Mouse (Mus musculus) right cerebral cortex, adult 2 months (tissue): ENCODE results near the gene Ctnnb1.

Source experiments
- DNase-seq, 2 experiments: peaks; one replicate each; pipeline ENCODE4 v3.0.0; 2021 to 2022; ENCODE audit warnings: low spot score in 2 of 2

Ctnnb1 gene

DNA sequence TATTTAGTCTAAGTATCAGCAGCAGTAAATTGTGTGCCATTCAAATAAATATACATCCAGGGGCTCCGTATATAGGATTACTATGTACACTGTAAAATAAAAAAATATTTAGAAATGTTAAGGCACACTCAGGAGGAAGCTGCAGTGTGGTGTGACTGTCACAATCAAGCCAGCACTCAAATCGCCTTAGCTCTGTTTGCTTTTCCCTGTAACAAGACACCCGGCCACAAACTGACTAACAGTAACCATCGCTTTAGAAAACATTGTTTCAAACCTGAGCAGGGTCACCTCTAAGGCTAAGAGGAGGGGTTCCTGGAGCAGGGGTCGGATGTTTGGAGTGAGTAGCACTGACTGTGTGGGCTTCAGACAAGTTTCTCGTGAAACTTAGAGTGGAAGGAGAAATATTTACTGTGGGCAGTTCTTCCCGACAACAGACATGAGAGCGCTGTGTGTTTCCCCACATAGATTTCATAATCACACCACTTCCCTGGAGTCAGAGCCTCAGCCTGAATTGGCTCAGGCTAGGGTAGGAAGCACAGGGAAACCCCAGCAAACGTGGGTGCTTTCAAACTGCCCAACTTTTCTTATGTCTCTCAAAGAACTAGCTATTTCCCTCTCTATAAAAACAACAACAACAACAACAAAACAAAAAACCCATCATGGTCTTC is 1.9 kb upstream of the Ctnnb1 start:
- no peak for DNase-seq

DNA sequence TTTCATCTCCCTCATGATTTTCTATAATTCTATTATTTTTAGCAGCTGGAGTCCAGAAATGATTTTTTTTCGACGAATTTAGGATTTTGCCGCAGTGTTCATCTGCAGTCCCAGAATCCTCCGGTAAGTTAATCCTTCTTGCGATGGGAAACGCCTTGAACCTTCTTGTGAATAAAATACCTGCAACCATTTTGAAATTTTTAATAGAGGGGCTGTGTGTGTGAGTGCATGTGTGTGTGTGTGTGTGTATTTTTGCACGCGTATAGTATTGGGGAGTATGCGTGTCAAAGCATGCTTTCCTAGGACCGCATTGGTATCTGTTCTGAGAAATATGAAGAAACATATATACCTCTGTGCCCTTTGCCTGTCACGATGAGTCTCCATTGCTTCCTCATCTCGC is 1.0 kb downstream of the Ctnnb1 start:
- no peak for DNase-seq

DNA sequence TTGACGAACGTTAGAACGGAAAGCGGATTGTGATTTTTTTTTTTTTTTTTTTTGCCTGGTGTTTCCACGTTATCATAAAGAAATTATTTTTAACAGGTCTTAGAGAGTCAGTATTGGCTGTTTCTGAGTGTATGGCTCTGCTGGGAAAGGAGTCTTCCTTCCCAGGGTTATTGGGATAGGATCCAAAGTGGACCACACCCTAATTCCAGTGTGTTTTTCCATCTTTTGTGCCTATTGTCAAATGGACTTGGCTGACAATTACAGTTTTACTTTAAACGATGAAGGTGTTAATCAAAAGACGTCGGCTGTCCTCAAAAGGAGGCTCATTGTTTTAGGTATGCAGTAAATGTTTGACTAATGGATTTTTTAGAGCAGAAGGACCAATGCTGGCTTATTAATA is 1.8 kb downstream of the Ctnnb1 start:
- no peak for DNase-seq

DNA sequence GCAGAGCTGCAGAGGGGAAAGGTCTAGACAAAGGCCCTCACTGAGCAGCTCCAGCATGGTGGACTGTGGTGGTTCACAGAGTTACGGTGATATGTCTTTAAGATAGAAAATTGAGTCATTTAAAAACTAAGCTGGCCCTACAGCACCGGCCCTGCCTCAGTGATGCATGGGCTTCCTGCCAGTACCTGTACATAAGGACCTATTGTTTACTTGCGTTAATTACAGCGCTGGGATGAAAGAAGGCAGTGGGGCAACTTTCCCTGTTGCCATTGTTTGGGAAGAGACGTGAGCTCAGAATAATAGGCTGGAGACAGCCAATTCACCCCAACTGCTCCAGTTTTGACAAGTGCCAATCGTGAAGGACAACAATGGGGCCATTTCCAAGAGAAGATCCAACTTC is 3.4 kb downstream of the Ctnnb1 start:
- no peak for DNase-seq

DNA sequence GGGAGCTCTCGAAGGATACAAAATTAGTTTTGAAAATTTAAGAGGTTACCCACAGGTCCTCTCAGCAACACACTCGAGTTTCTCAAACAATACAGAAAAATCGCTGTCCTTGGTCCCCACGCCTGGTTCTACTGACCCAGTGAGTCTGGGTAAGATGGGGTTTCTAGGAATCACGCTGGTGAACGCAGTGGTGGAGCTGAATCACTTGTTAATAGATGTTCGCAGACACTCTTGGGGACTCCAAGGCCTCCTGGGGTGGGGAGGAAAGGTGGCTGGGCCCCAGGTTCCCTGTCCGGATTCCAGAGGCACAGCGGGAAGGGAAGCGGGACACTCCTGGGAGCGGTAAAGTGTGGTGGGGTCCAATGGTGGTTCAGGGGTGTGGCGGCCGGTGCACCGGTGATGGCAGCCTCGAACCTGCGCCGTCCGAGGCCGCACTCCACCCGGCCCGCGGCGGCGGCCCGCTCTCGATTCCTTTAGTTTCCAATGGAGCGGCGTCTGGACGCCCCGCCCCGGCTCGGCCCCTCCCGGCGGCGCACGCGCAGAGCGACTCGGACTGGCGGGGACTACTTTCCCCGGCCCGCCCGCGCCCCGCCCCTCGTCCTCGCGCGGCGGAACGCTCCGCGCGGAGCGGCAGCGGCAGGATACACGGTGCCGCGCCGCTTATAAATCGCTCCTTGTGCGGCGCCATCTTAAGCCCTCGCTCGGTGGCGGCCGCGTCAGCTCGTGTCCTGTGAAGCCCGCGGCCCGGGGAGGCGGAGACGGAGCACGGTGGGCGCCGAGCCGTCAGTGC is 4.0 kb downstream of the Ctnnb1 start:
- DNase-seq: peak; percentile 90 to 93

DNA sequence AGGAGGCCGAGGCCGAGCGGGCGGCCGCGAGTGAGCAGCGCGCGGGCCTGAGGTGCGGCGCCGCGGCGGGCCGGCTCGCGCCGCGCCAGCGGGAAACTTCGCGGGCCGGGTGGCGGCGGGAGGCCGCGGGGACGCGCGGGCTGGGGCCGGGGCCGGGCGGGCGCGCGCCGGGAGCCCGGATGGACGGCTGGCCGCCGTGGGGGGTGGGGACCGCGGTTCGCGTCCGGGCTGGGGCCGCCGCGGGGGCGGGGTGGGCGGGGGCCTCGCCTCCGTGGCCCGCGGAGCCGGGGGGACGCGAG is 4.5 kb downstream of the Ctnnb1 start:
- DNase-seq: no peak

DNA sequence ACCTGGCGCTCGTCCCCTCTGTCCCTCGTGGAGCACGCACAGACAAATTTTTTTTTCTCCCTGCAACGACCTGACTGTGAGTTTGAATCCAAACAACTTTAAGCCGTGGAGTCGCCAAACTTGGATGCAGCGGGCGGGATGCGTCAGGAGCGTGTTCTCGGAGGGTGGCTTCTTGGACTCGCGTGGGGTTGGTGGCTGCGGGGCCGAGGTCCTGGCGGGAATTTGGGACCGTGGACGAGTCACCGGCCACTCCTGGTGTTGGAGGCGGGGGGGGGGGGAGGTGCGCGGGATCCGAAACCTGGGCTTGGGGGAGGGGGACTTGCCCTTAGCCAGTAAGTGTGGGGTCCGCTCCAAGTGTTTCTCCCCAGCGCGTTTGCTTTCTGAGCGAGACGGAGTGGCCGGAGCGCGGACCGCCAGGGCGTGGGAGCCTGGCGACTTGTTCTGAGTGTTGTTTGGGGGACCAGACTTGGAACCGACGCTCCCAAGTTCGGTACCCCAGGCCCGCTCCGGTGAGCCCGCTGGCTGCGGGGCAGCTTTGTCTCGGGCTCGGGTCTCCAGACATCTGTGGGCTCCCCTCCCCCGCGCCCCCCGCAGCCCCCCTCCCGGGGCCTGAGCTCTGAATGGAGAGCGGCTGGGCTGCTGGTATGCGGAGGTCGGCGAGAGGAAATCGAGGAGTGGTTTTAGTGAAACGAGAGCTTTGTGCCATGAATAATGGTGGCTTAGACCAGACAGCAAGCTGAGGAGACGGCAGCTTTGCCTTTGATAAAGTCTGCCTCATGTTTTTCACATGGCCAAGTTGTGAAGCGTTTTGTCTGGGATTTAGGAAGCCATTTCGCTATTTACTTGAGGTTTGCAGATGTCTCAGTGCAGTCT is 5.1 kb downstream of the Ctnnb1 start:
- peak; percentile 27 to 45 for DNase-seq

DNA sequence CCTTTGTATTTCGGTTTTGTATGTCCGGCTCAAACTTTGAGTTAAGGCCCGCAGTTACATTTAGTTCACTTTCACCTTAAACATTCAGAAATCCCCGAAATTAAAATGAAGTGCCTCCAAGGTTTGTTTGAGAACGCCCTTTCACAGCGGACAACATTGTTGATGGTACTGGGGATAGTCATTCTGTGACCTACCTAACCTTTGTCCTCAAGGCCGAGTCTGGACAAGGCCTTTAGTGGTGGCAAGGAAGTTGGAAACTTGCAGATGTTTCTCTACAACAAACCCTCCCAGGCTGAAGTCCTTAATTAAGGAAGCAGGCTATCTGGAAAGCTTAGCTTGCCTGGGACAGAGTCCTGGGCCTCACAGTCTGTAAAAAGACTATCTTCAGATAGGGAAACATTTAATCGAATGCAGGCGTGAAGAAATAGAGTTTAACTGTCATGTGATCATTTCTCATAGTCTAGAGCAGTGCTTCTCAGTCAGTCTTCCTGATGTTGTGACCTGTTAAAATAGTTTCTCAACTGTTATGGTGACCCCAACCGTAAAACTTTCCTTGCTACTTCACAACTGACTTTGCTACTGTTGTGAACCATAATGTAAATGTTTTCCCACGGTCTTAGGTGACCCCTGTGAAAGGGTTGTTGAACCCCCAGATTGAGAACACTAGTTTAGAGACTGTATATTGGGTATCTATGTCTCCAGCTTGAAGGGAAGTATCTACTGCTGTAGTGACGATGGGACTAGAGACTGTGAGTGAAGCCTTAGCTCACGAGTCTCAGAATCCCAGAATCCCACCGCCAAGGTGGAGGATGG is 6.0 kb downstream of the Ctnnb1 start:
- DNase-seq: no peak

DNA sequence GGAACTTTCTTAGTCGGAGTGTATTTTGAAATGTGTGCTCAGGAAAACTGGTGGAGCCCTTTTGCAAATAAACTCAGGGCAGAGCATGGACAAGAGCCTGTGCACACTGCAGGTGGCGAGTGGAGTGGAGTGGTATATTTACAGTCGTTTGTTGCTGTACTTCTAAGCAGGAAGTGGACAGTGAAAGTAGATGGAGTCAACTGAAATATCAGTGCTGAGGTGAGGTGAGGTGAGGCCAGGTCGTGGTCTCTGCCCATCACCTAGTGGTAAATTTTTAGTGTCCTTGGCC is 6.6 kb downstream of the Ctnnb1 start:
- no peak for DNase-seq

DNA sequence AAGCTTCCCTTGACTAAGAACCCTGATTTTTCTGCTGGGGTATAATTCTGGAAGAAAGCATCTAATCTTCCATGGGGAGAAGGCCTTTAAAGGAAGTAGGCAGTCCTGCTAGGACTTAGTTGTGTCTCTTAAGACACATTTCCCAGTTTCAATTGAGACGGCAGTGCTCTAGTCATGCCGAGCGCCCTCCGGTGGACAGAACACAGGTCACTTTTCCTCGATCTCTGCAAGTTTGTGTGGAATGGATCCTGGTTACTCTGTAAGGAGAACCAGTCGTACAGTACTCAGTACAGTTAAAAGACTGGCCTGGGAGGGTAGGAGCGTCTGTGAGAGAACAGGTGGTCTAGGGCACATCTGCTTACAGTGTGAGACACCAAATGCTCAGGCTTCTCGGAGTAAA is 7.3 kb downstream of the Ctnnb1 start:
- peak; percentile 73 to 83 for DNase-seq

DNA sequence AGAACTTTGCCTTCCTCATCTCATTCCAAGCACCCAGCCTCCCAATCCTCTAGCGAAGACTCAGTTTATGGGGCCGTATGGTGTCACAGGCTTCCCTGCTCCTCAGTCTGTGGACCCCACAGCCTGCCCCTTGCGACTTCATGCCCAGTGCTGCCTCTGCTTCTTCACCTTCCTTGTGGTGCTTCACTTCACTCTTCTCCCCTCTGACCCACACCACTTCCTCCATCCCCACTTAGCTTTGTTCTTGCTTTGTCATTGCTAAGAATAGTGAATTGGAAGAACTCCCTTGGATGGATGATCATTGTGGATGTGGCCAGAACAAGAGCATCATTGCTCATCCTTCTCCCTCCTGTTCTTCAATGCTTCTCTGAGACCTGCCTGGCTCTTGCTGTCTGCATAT is 11.8 kb downstream of the Ctnnb1 start:
- DNase-seq: no peak

DNA sequence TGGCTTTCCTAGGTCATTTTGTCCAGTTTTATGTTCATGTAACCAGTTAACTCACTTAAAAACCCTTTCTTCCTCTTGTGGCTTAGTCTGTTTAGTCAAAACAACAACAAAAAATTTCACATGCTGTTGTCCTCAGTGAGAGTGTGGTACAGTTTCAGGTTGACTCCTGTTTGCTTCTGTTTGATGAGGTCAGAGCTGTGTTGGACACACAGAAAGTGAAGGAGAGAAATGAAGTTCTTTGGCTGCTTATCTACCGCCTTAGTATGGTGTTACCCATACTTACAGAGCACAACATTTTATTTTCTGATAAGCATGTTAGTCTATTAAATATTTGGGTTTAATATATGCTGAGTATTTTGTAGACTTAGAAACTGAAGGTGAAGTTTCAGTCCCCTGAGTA is 14.7 kb downstream of the Ctnnb1 start:
- no peak for DNase-seq

DNA sequence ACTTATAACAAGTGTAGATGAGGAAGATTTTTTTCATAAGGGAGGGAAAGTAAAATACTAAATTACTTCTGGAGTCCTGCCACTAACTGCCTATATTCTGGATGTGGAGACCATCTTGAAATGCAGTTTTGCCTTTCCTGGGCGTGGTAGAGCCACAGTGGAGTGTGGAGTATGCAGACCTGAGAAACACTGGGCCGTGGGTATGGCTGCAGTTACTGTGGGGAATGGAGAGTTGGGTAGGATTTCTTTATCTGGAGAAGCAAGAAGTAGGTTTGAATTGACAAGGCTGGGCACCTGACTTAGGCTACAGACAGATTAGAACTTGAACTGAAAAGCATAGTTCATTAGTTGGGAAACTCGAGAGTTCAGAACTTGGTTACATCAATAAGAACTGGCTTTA is 15.2 kb downstream of the Ctnnb1 start:
- DNase-seq: no peak

DNA sequence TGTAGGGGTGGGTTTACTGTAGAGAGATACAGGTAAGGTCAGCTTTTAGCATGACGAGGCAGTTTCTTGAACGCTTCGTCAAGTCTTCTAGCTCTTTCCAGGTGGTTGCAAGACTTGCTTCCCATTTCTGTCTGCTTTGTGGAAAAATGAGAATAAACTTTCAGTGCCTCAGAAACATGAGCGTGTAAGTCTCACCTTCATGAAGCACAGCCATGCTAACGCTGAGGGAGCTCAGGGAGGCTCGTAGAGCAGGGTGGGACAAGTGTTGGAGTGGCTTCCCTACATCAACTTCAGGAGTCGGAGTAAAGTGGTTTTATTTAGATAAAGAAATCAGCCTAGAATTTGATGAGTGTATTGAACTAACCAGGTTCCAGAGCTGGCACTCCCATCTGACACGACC is 17.1 kb downstream of the Ctnnb1 start:
- no peak for DNase-seq

DNA sequence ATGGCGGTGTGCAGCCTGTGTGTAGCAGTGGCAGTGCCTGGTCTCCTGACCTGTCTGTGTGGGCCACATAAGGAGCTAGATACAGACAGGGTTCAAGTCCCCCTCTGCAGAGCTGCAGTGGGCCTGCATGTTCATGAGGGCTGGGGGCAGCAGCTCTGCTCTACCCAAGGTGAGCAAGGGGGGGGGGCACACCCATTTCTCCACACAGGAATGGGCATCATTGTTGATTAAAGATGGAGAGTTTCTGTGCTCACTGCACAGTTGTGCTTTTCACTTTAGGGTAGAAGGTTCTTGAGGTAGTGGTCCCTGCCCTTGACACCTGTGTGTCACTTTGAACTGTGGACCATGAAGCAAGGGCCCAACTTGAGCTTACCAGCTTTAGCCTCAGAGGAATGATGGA is 19.8 kb downstream of the Ctnnb1 start:
- DNase-seq: no peak

DNA sequence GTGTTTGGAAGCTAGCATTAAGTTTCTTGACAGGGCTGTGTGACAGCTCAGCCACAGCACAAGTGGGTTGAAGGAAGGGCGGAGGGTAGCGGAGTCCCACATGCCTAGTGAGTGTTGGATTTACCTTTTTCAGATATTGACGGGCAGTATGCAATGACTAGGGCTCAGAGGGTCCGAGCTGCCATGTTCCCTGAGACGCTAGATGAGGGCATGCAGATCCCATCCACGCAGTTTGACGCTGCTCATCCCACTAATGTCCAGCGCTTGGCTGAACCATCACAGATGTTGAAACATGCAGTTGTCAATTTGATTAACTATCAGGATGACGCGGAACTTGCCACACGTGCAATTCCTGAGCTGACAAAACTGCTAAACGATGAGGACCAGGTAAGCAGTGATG is 21.7 kb downstream of the Ctnnb1 start:
- DNase-seq: no peak

DNA sequence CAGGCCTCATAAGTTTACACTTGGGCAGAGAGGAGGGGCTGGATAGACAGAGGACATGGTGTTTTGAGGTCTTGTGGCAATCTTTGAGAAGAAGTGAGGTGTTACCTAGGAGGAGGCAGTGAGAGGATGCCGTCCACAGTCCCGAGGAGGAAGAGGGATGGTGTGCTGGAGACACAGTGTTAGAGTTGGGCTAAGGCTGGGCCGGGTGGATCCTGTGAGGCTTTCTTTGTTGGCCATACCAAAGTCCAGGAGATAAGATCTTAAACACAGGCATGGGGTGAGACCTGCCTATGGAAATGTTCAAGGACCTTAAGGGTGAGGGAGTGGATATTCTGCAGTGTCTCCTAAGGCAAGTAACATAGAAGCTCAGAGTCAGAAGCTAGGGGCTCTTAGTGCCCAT is 22.9 kb downstream of the Ctnnb1 start:
- DNase-seq: no peak

DNA sequence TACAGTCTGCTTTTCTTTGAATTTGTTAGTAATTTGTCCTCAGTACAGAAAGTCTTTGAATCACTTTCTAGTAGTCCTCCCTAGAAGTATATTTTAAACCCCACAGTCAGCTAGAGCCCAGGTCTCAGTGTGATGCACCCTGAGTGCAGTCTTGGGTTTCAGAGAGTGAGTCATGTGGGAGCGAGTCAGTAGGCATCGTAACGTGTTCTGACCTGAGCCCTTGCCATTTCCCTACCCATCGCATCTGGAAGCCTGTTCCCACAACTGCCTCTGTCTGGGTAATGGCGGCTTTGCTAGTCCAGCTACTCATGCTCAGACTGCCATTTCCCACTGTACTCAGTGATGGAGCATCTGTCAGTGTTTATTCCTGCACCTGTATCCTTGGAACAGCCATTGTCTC is 29.0 kb downstream of the Ctnnb1 start:
- no peak for DNase-seq

DNA sequence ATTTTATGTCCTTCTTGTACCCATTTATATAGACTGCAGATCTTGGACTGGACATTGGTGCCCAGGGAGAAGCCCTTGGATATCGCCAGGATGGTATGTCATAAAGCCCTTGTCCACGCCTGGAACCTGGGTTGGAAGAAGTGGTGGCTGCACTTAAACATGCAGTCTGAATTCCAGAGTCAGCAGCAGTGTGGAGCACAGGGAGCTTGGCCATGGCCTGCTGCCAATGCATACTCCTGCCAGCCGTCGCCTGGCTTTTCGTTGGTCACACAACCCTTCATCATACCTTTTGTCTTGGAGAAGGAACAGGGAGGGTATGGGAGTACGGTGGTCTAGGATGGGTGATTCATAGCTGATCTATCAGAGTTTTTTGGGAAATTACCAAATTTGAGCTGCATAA is 29.5 kb downstream of the Ctnnb1 start:
- DNase-seq: no peak

DNA sequence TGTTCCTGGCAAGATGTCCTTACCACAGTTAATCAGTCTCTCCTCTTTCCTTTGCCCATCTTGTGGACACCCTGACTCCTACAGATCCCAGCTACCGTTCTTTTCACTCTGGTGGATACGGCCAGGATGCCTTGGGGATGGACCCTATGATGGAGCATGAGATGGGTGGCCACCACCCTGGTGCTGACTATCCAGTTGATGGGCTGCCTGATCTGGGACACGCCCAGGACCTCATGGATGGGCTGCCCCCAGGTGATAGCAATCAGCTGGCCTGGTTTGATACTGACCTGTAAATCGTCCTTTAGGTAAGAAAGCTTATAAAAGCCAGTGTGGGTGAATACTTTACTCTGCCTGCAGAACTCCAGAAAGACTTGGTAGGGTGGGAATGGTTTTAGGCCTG is 30.2 kb downstream of the Ctnnb1 start:
- no peak for DNase-seq

DNA sequence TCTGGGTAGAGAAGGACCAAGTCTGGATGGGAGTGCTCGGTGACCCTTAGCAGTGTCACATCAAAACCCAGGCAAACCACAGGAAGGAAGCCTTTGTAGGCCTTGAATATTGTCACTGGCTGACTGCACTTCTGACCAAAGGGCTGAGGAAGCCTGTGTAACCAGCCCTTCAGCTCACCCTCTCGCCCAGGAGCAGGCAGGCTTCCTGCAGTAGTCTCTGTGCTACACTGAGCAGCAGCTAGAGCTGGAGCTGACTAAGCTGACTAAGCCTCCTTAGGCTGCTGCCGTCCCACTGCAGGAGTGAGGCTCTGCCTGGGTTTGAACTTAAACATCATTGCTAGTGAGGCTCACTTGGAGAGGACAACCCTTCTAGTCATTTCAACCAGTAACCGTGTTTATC is 31.6 kb downstream of the Ctnnb1 start:
- no peak for DNase-seq

DNA sequence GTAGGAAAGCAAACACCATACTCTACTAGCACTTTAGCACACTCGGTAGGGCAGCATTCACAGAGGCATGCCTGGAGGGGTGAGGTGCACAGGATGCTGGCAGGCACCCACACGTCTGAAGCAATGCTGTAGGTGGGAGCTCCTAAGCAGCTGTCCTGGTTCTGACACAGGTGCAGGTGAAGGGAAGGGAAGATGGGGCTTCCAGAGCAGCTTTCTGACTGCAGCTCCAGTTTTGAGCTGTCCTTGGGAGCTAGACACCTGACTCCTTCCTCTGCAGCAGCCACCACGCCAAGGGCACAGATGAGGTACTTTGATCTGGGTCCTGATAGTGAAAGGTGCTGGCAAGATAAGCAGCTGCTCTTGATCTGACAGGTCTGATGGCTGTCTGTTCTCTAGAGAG is 32.5 kb downstream of the Ctnnb1 start:
- DNase-seq: no peak
